Mouse (Mus musculus): ENCODE measurements around the gene Zg16.

GRCm38 (mm10) chr7:127083689-127084088, 3.4 kb downstream of the Zg16 start:
- TF ChIP-seq CTCF (IDR thresholded peaks at IDR 0.05; ENCODE audit: borderline replicate concordance, control insufficient read depth, extremely low read depth, insufficient read depth, low read length, poor library complexity), result no peak
- TF ChIP-seq POLR2A (IDR thresholded peaks at IDR 0.05; ENCODE audit: control insufficient read depth, extremely low read depth, insufficient read depth, low read length, poor library complexity), result no peak
